Mouse (Mus musculus): ENCODE data around the gene Hist1h3b.

Gene Hist1h3b

GRCm38 (mm10) chr13:23799405-23799804, 47.3 kb downstream of the Hist1h3b start:
- DNase-seq: peak; percentile 30 to 32

All from B cell, adult 2 months (primary cell).